9 mouse cellular contexts compared by ENCODE assay signal in the genomic region with DNA sequence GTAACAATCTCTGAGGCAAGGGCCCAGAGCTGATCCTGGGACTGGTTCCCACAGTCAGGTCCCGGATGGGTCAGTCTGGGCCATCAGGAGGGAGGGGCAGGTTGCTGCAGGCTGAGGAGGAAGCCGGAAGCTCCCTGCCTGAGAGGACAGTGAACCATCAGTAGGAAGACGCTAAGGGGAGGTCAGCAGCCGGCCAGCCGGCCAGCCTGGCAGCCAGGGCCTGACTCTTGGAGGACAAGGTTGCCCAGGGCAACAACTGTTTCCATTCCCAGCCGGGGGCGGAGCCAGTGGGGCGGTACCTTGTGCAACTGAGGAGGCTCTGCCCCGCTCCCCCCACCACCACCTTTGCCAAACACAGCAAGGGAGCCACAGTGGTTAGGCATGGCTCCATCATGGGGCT. TPM values are rescaled to one million over a fixed set of nuclear protein-coding genes. Genes with fewer than 3 reads are reported as not detected.
DNase-seq lines count a peak whose midpoint lies in the region; ATAC-seq lines count a peak whose summit lies in the region.
"Had no signal": no experiment of that assay in that cellular context is flagged by ENCODE, and none has a peak within 500 bp of the region (broad histone marks: within the 10 kb centered on the region; RNA-seq: fewer than 3 reads in every experiment).

No protein-coding gene starts in this region.

- no peaks in the 10 kb centered on the region; the same call in 1 of the 2 replicates for H3K9me3 ChIP-seq in heart, embryonic 12.5 days (replicated peaks)
- H3K9me3 ChIP-seq: neural tube, embryonic 12.5 days had no signal

- H3K27me3 ChIP-seq in heart, embryonic 12.5 days (replicated peaks), result no peaks in the 10 kb centered on the region

- peak; percentile 65 for DNase-seq in left cerebral cortex, postnatal 4 days
- DNase-seq in left cerebral cortex, adult 8-10 months (ENCODE audit: low spot score in 2 of 2), result no peak
- DNase-seq in embryo, embryonic 11 days, result peak; percentile 86
- peak; percentile 71 for DNase-seq in kidney, adult 9 months
- DNase-seq in lung, postnatal 10 days, result peak; percentile 91
- DNase-seq in testis, postnatal 14 days (ENCODE audit: low spot score), result peak; percentile 87

- H3K9ac ChIP-seq in heart, embryonic 12.5 days, result 0 out of 2 replicates have a peak overlapping the region, but pooled peaks have one; percentile 10
- H3K9ac ChIP-seq: neural tube, embryonic 12.5 days had no signal

- peaks cover 29% of the 10 kb centered on the region for H3K4me1 ChIP-seq in heart, embryonic 12.5 days (replicated peaks)

- H3K4me3 ChIP-seq in heart, embryonic 12.5 days, result no peak overlapping the region
- H3K4me3 ChIP-seq: neural tube, embryonic 12.5 days had no signal

- no peak overlapping the region for H3K27ac ChIP-seq in heart, embryonic 12.5 days (ENCODE audit: poor library complexity, severe bottlenecking)
- H3K27ac ChIP-seq: neural tube, embryonic 12.5 days had no signal

- H3K36me3 ChIP-seq in heart, embryonic 12.5 days, result no peaks in the 10 kb centered on the region
- H3K36me3 ChIP-seq: neural tube, embryonic 12.5 days had no signal

- peak; percentile 67 for ATAC-seq in heart, embryonic 12.5 days (ENCODE audit: insufficient number of reproducible peaks, low FRiP score)
- no peak for ATAC-seq in activated CD4-positive, CD25-positive, alpha-beta regulatory T cell, adult 4 months

- WGBS in heart, embryonic 12.5 days, result 11% methylated on average over 9 of the region's 9 CpGs

- intact Hi-C loops in left cerebral cortex, postnatal 4 days (cut with DNase I), result no loop called here

- peak overlapping the region; percentile 0; the same call in 1 of the 2 replicates for H3K4me2 ChIP-seq in heart, embryonic 12.5 days
- H3K4me2 ChIP-seq: neural tube, embryonic 12.5 days had no signal

RNA-seq across cellular contexts. Expression of a gene that starts 5.1 kb away (rescaled TPM):
- total RNA-seq in left cerebral cortex, postnatal 4 days (2021), result 1 to 10 TPM; 3.6 to 4.9 TPM
- total RNA-seq in left cerebral cortex, adult 8-10 months (2022), result 1 to 10 TPM; 6.0 to 8.4 (median 7.4) TPM
- 3.1 and 3.5 TPM in 2 replicates for polyA plus RNA-seq in heart, embryonic 12.5 days (2016; fragmentation: Nextera tagmentation; extraction: Ambion mirVana)
- polyA plus RNA-seq in activated CD4-positive, CD25-positive, alpha-beta regulatory T cell, adult 4 months (2017; shearing (Covaris generic)), result not detected

RNA-seq across cellular contexts. Expression of a gene that starts 25.6 kb away (rescaled TPM):
- not detected for total RNA-seq in left cerebral cortex, postnatal 4 days (2021)
- 1 to 10 TPM; 2.5 to 3.3 (median 2.7) TPM for total RNA-seq in left cerebral cortex, adult 8-10 months (2022)
- polyA plus RNA-seq in heart, embryonic 12.5 days (2016; fragmentation: Nextera tagmentation; extraction: Ambion mirVana), result not detected in 2 replicates
- polyA plus RNA-seq in activated CD4-positive, CD25-positive, alpha-beta regulatory T cell, adult 4 months (2017; shearing (Covaris generic)), result not detected

RNA-seq across cellular contexts. Expression of a gene that starts 38.7 kb away (rescaled TPM):
- total RNA-seq in left cerebral cortex, postnatal 4 days (2021), result under 1 TPM; 0.14 to 0.16 TPM
- total RNA-seq in left cerebral cortex, adult 8-10 months (2022), result 1 to 10 TPM; 1.5 to 2.0 (median 1.8) TPM
- 0.33 and 0.38 TPM in 2 replicates for polyA plus RNA-seq in heart, embryonic 12.5 days (2016; fragmentation: Nextera tagmentation; extraction: Ambion mirVana)
- polyA plus RNA-seq in activated CD4-positive, CD25-positive, alpha-beta regulatory T cell, adult 4 months (2017; shearing (Covaris generic)), result not detected

RNA-seq across cellular contexts. Expression of a gene that starts 48.5 kb away (rescaled TPM):
- total RNA-seq in left cerebral cortex, postnatal 4 days (2021), result under 1 TPM in 1 of 2 experiments, not detected in 1; 0.42 TPM
- 1 to 10 TPM in 3 of 4 experiments, under 1 TPM in 1; 0.50 to 1.2 (median 1.2) TPM for total RNA-seq in left cerebral cortex, adult 8-10 months (2022)
- 0.09 TPM in 1 of 2 replicates, not detected in the other for polyA plus RNA-seq in heart, embryonic 12.5 days (2016; fragmentation: Nextera tagmentation; extraction: Ambion mirVana)
- not detected for polyA plus RNA-seq in activated CD4-positive, CD25-positive, alpha-beta regulatory T cell, adult 4 months (2017; shearing (Covaris generic))

RNA-seq across cellular contexts. Expression of a gene that starts 56.1 kb away (rescaled TPM):
- total RNA-seq in left cerebral cortex, postnatal 4 days (2021), result 10 to 100 TPM; 15.8 to 15.9 TPM
- 10 to 100 TPM in 1 of 4 experiments, 1 to 10 TPM in 3; 8.6 to 10.2 (median 9.7) TPM for total RNA-seq in left cerebral cortex, adult 8-10 months (2022)
- 8.1 and 8.6 TPM in 2 replicates for polyA plus RNA-seq in heart, embryonic 12.5 days (2016; fragmentation: Nextera tagmentation; extraction: Ambion mirVana)
- 10 to 100 TPM in 1 of 2 experiments, 1 to 10 TPM in 1; 9.8 to 13.4 TPM for polyA plus RNA-seq in activated CD4-positive, CD25-positive, alpha-beta regulatory T cell, adult 4 months (2017; shearing (Covaris generic))

Comparison
In these comparisons a context has a peak if more than half of its experiments do, and no peak if none do; other contexts are left out.
1. DNase-seq: peak in left cerebral cortex, postnatal 4 days (single experiment), embryo, embryonic 11 days (single experiment), kidney, adult 9 months (single experiment), lung, postnatal 10 days (single experiment) and testis, postnatal 14 days (single experiment); none in left cerebral cortex, adult 8-10 months (0 of 2).